Mouse (Mus musculus): Measurements from ENCODE around the gene Kcnip1. TPM values are rescaled to one million over a fixed set of nuclear protein-coding genes. Genes with fewer than 3 reads are reported as not detected.

Kcnip1 gene
- polyA plus RNA-seq, 1 experiment from 2014 or later = 1.8 TPM

DNA sequence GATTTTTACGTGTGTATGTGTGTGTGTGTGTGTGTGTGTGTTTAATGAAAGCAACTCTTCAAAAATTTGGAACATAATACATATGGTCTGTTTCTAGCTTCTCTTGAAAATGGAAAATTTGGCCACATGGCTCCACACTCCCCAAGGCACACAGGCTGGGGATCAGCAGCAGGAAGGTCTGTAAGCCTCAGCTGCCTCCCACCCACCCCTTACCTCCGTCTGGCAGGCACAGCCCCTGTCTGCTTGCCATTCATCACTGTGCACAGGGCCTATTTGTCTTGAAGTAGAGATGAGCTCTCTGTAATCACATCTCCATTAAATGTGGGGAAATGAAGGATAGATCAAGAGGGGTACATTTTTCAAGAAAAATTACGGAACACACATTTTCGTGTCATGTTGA, 212.7 kb downstream of the Kcnip1 start:
- Histone ChIP-seq H3K9me3 (no peaks in the 10 kb centered on the region), H3K4me3 (no peak overlapping the region), H3K4me1 (no peaks in the 10 kb centered on the region), H3K27me3 (ENCODE audit: insufficient read depth, poor library complexity, severe bottlenecking) (peaks cover 16% of the 10 kb centered on the region), H3K27ac (no peak overlapping the region), H3K36me3 (no peaks in the 10 kb centered on the region)
- DNase-seq (ENCODE audit: low spot score) = no peak
- 73% methylated on average over 4 of the region's 4 CpGs for WGBS

DNA sequence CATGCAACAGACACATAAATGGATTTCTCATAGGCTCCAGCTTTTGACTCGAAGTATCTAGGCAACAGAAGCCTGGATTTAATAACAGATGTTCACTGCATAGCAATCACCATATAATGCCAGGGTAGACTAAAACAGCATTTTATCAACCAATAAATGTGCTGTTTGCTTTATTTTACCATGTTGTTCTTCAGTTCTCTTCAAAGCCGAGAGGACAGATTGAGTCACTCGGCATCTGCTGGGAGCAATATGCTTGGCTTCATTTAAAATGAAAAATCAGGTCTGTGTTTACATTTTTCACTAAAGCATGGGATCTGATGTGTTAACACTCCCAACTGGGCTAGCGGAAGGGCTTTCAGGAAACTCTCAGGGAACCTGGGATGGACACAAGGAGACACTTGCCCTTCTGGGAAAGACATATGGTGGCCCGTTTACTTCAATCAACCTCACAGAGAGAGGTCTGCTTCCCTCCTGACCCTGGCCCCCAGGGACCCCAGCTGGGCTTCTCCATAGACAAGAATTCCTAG, 220.3 kb downstream of the Kcnip1 start:
- no peak for DNase-seq (ENCODE audit: low spot score)
- H3K4me1 ChIP-seq = peaks cover 5% of the 10 kb centered on the region; the same call in 1 of the 2 replicates
- no peaks in the 10 kb centered on the region for H3K9me3 ChIP-seq
- H3K27ac ChIP-seq = no peak overlapping the region
- H3K4me3 ChIP-seq = no peak overlapping the region
- H3K27me3 ChIP-seq (ENCODE audit: insufficient read depth, poor library complexity, severe bottlenecking) = no peaks in the 10 kb centered on the region
- H3K36me3 ChIP-seq = no peaks in the 10 kb centered on the region
- 63% methylated on average over 5 of the region's 5 CpGs for WGBS

DNA sequence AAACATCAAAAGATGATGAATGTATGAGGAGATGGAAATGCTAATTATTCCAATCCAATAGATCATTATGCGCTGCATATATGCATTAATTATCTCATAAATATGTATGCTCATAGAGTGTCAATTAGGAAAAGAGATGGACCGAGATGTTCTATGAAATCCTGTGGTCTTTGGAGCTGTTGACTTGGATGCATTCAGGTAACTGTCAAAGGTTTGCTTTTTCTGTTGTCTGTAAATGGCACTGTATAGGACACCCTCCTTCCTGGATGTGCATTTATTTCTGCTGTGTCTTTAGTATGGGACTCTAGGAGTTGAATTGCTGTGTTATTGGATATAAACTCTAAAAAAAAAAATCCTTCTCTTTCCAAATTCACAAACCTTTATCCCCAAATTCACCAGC, 220.9 kb downstream of the Kcnip1 start:
- no peak overlapping the region for H3K27ac ChIP-seq
- no peaks in the 10 kb centered on the region for H3K27me3 ChIP-seq (ENCODE audit: insufficient read depth, poor library complexity, severe bottlenecking)
- H3K9me3 ChIP-seq = no peaks in the 10 kb centered on the region
- no peak for DNase-seq (ENCODE audit: low spot score)
- H3K36me3 ChIP-seq = no peaks in the 10 kb centered on the region
- peaks cover 9% of the 10 kb centered on the region for H3K4me1 ChIP-seq
- WGBS = 87% methylated on average over 2 of the region's 2 CpGs
- no peak overlapping the region for H3K4me3 ChIP-seq

DNA sequence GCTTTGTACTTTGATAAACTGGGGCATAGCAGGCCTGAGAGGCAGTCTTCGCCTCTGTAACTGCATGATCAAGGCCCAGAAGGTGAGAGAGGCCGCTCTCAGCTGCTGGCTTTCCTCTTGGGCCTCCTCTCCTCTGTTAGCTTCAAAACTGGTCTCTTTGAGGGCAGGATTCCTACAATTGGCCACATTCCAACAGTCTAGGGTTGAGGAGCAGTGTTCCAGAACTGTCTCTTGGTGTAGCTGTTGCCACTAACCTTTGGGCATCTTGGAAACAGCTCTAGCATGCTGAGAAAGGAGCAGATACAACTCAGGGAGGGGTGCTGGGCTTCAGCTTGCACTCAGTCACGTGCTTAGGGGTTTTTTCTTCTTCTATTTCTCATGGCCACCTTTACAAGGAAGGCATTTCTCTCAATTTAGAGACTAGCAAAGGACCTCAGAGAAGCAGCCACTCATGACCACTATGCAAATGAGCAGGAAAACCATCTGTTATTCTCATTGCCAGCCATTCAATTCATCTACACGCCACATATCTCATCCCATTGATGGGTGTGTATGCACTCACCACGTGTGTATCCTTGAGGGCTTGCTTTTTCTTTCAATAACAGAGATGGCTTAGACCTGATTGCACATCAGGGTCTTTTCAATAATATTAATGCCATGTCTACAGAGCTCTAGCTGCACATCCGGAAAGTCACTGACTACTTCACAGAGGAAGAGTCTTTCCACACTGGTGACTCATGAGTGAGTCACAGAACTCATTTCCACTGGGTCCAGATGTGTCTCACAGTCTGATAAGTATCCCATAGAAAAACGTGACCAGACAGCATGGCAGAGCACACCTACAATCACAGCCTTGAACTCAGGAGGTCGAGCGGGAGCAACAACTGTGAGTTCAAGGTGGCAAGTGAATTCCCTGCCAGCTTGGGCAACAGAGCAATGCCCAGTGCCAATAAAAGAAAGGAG, 225.7 kb downstream of the Kcnip1 start:
- WGBS = 72% methylated on average over 9 of the region's 9 CpGs

DNA sequence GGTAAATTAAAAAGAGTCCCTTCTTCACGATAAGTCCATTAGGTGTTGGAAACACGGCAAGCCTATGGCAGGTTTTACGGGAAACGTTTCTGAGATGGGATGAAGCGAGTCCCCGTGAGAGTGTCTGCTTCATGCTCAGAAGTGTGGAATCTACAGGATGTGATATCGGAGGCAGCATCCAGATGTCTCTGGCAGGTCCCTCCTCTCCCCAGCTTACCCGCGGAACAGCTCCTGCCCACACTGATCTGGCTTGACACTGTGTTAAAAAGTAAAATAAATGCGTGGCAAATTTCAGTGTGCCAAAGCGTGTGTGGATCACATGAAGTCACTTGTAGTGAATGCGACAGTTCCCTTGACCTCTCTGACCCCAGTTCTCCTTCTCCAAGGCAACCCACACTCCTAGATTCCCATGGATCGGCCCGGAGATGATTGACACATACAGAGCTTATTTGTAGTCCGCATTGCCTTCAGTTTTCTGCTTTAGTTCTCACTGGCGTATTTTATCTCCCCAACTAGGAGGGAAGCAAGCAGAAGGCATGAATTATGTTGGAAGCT, 231.7 kb downstream of the Kcnip1 start:
- Histone ChIP-seq H3K4me1 (0 out of 2 replicates have a peak, but pooled peaks cover 8% of the 10 kb centered on the region), H3K4me3 (no peak overlapping the region), H3K36me3 (no peaks in the 10 kb centered on the region), H3K9me3 (no peaks in the 10 kb centered on the region), H3K27me3 (ENCODE audit: insufficient read depth, poor library complexity, severe bottlenecking) (peaks cover 4% of the 10 kb centered on the region; the same call in 1 of the 2 replicates), H3K27ac (no peak overlapping the region)
- 74% methylated on average over 16 of the region's 16 CpGs for WGBS
- DNase-seq (ENCODE audit: low spot score) = no peak

More for the DNA sequence above, 225.7 kb downstream of the Kcnip1 start:
- H3K9me3 ChIP-seq = no peaks in the 10 kb centered on the region
- H3K36me3 ChIP-seq = no peaks in the 10 kb centered on the region
- no peaks in the 10 kb centered on the region for H3K27me3 ChIP-seq (ENCODE audit: insufficient read depth, poor library complexity, severe bottlenecking)
- no peak overlapping the region for H3K4me3 ChIP-seq
- peaks cover 9% of the 10 kb centered on the region for H3K4me1 ChIP-seq
- no peak overlapping the region for H3K27ac ChIP-seq
- no peak for DNase-seq (ENCODE audit: low spot score)

DNA sequence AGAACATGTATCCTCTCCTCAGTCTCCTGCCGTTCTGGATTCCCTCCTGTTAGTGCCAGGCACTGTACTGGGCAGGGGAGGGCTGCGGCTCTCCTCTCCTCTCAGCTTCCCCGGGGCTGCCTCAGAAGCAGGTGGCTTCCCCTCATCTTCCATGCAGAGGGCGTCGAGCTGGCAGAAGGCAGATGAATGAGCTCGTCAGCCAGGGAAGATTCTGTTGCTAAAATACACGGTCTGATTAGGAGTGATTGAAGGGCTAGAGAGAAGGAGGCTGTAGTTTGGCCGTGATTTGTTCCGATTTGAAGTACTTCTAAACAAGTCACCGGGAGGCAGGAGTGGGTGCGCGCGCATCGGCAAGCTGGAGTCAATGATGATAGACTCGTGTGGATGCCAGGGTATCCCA, 236.3 kb downstream of the Kcnip1 start:
- no peaks in the 10 kb centered on the region for H3K36me3 ChIP-seq
- H3K4me1 ChIP-seq = 0 out of 2 replicates have a peak, but pooled peaks cover 8% of the 10 kb centered on the region
- no peak overlapping the region for H3K27ac ChIP-seq
- DNase-seq (ENCODE audit: low spot score) = no peak
- H3K4me3 ChIP-seq = no peak overlapping the region
- no peaks in the 10 kb centered on the region for H3K9me3 ChIP-seq
- 73% methylated on average over 15 of the region's 15 CpGs for WGBS
- H3K27me3 ChIP-seq (ENCODE audit: insufficient read depth, poor library complexity, severe bottlenecking) = peaks cover 8% of the 10 kb centered on the region; the same call in 1 of the 2 replicates

DNA sequence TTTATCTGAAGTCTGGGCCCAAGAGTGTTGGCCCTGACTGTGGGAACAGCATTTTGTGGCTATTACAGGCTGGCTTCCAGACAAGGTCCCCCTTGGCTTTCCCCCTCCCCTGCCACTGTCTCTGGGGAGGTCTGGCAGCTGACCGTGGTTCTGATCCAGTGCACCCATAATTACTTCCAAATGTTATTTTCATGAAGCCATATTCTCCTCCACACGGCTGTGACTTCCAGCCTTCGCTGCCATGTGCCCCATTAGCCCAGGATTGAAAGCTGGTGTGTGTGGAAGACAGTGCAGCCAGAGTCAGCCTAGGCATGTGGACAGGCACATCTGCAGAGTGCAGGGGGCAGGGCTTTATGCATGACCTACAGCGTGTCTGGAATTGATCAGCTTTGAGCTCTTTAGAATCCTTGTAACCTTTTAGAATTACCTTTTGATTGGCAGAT, 240.5 kb downstream of the Kcnip1 start:
- Histone ChIP-seq H3K27ac (no peak overlapping the region), H3K27me3 (ENCODE audit: insufficient read depth, poor library complexity, severe bottlenecking) (peaks cover 8% of the 10 kb centered on the region; the same call in 1 of the 2 replicates), H3K36me3 (no peaks in the 10 kb centered on the region), H3K4me1 (0 out of 2 replicates have a peak, but pooled peaks cover 3% of the 10 kb centered on the region), H3K4me3 (no peak overlapping the region), H3K9me3 (no peaks in the 10 kb centered on the region)
- DNase-seq (ENCODE audit: low spot score) = no peak
- 59% methylated on average over 4 of the region's 4 CpGs for WGBS

DNA sequence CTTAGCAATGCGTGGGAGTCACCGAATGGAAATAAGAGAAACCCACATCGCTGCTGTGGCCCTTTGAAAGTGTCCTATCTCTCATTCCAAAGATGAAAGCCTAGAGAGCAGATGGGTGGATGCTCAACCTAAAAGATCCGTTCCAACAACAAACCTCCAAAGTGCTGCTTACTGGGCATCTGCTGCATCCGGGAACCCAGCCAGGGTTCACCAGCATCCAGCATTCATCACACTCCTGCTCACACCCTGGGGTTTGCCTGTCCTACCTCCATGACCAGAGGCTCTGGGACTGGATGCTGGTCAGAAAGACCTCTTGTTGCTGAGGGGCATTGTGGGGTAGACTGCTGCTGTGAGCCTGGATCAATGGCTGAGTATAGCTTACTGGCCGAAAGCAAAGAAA, 241.4 kb downstream of the Kcnip1 start:
- no peak for DNase-seq (ENCODE audit: low spot score)
- Histone ChIP-seq H3K27ac (no peak overlapping the region), H3K27me3 (ENCODE audit: insufficient read depth, poor library complexity, severe bottlenecking) (peaks cover 6% of the 10 kb centered on the region; the same call in 1 of the 2 replicates), H3K36me3 (no peaks in the 10 kb centered on the region), H3K9me3 (no peaks in the 10 kb centered on the region), H3K4me3 (no peak overlapping the region), H3K4me1 (no peaks in the 10 kb centered on the region)
- whole genome bisulfite sequencing = 82% methylated on average over 6 of the region's 6 CpGs

DNA sequence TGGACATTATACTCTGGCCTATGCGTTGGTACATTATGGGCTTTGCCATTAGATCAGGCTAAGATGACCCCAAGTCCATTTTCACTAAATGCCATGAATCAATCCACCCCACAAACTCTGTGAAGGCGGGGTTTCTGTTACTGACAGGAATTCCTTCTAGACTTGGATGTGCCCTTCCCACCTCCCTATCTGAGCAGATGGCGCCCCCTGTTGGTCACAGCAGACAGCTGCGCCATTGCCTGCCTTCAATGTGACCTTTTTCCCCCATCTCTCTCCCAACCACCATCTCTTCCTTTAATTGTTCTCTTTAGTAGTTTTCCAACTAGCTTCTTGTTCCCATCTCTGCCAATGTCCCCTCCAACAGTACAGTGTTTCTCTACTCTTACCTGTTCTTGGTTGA, 243.0 kb downstream of the Kcnip1 start:
- no peaks in the 10 kb centered on the region for H3K36me3 ChIP-seq
- H3K4me1 ChIP-seq = no peaks in the 10 kb centered on the region
- H3K27me3 ChIP-seq (ENCODE audit: insufficient read depth, poor library complexity, severe bottlenecking) = 0 out of 2 replicates have a peak, but pooled peaks cover under 1% of the 10 kb centered on the region
- H3K9me3 ChIP-seq = no peaks in the 10 kb centered on the region
- WGBS = 77% methylated on average over 4 of the region's 4 CpGs
- no peak overlapping the region for H3K27ac ChIP-seq
- no peak for DNase-seq (ENCODE audit: low spot score)
- H3K4me3 ChIP-seq = no peak overlapping the region

DNA sequence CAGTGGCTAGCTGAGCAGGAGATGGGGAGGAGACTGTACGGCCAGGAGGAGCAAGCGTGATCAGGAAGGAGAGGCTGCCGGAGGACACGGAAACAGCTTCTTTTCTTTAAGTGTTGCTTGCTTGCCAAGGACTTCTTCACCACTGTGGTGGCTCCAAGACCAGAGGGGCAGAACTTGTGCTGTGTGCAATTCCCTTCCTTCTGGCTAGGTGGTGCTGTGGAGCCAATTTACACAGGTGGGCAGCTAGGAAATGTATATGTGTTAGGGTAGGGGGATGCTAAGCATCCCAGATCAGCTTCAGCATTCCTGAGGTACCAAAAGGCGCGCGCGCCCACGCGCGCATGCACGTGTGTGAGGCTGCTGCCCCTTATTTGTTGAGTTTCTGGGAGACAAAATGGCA, 243.5 kb downstream of the Kcnip1 start:
- 92% methylated on average over 12 of the region's 12 CpGs for WGBS
- H3K36me3 ChIP-seq = no peaks in the 10 kb centered on the region
- H3K27ac ChIP-seq = no peak overlapping the region
- no peak for DNase-seq (ENCODE audit: low spot score)
- no peak overlapping the region for H3K4me3 ChIP-seq
- peaks cover 2% of the 10 kb centered on the region; the same call in 1 of the 2 replicates for H3K4me1 ChIP-seq
- H3K27me3 ChIP-seq (ENCODE audit: insufficient read depth, poor library complexity, severe bottlenecking) = no peaks in the 10 kb centered on the region
- no peaks in the 10 kb centered on the region for H3K9me3 ChIP-seq

DNA sequence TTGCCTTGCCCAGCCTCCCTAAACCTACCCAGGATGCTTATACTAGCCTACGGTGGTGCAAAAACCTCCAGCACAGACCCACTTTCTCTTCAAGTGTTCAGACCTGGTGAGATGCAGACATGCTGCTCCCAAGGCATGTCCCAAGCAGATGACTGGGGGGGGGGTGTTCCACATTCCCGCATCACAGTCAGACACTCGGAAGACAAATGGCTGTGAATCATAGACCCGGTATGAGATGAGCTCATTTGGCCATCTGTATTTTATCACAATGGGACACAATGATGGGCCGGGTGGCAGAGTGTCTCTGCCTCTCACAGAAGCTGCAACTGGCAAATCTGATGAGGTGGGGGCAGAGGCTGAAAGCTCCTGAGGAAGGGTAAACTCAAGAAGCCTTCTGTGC, 244.2 kb downstream of the Kcnip1 start:
- WGBS = 80% methylated on average over 5 of the region's 5 CpGs

DNA sequence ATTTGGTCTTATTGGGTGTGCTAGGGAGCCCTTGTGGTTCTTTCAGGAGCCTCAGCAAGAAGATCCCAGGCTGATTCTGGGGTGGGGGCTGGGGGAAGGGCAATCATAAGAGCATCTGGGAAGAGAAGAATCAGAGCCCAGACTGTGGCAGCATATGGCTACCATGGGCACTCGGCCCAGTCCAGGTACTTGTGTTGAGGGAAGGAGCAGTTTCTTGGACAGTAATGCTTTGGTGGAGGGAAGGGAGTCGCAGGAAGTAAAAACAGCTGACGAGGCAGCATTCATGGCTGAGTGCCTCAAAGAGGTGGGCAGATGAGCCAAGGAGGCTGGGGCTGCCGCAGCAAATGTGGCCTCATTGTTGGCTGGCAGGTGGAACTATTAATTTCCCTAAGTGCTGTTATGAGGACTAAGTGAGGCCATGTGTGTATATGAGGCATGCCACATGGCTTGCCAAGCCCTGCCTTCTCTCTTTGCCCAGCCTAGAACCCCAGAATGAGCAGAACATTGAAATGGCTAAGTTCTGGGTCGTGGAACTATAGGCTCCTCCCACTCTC, 245.5 kb downstream of the Kcnip1 start:
- H3K36me3 ChIP-seq = no peaks in the 10 kb centered on the region
- WGBS = 75% methylated on average over 5 of the region's 5 CpGs
- no peak overlapping the region for H3K27ac ChIP-seq
- no peaks in the 10 kb centered on the region for H3K27me3 ChIP-seq (ENCODE audit: insufficient read depth, poor library complexity, severe bottlenecking)
- no peaks in the 10 kb centered on the region for H3K9me3 ChIP-seq
- H3K4me1 ChIP-seq = peaks cover 5% of the 10 kb centered on the region; the same call in 1 of the 2 replicates
- DNase-seq (ENCODE audit: low spot score) = no peak
- no peak overlapping the region for H3K4me3 ChIP-seq

More for the DNA sequence above, 244.2 kb downstream of the Kcnip1 start:
- H3K4me3 ChIP-seq = no peak overlapping the region
- no peaks in the 10 kb centered on the region for H3K9me3 ChIP-seq
- H3K27me3 ChIP-seq (ENCODE audit: insufficient read depth, poor library complexity, severe bottlenecking) = no peaks in the 10 kb centered on the region
- H3K27ac ChIP-seq = no peak overlapping the region
- peaks cover 5% of the 10 kb centered on the region; the same call in 1 of the 2 replicates for H3K4me1 ChIP-seq
- H3K36me3 ChIP-seq = no peaks in the 10 kb centered on the region
- DNase-seq (ENCODE audit: low spot score) = no peak
